Mouse (Mus musculus): ENCODE measurements around the gene Gm21972.

DNA sequence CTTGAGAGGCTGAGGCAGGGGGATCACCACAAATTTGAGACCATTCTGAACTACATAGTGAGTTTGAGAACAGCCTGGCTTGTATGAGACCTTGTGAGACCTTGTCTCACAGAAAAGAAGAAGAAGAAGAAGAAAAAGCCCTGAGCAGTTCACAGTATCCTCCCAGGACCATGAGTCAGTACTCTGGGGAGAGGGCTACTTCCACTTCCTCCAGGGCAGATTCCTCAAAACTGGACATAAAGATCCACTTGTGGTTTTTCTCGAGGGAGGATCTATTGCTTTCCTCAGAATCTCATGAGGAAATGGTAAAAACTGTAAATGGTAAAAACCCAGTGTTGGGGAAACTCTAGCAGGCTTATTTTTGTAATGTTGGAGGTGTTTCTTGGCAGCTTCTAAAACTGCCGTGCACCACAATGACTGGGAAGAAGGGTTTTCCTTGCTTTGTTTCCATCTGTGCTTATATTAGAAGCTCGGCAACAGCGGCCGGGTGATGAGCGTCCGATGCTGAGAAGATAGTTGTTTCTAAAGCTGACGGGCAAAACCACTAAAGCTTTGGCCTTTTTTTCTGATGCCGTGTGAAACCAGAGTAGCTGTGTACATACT is 69.3 kb downstream of the Gm21972 start:
- TF ChIP-seq GATA1 (IDR thresholded peaks at IDR 0.05; ENCODE audit: low read length): no peak
- no peak for TF ChIP-seq TAL1 (IDR thresholded peaks at IDR 0.05; ENCODE audit: low read length)
